Mouse (Mus musculus): ENCODE measurements around the gene Tmem235. TPM values are rescaled to one million over a fixed set of nuclear protein-coding genes. Genes with fewer than 3 reads are reported as not detected.
A peak's percentile ranks its signal among the peaks of the same experiment; 100 is the strongest.
"Not testable (repeated sequence)": the region's sequence is repeated elsewhere in the genome, so short reads cannot be mapped to it uniquely, and the experiment has no call there.

The Tmem235 gene
- polyA plus RNA-seq, 1 experiment from 2014 or later = not detected

DNA sequence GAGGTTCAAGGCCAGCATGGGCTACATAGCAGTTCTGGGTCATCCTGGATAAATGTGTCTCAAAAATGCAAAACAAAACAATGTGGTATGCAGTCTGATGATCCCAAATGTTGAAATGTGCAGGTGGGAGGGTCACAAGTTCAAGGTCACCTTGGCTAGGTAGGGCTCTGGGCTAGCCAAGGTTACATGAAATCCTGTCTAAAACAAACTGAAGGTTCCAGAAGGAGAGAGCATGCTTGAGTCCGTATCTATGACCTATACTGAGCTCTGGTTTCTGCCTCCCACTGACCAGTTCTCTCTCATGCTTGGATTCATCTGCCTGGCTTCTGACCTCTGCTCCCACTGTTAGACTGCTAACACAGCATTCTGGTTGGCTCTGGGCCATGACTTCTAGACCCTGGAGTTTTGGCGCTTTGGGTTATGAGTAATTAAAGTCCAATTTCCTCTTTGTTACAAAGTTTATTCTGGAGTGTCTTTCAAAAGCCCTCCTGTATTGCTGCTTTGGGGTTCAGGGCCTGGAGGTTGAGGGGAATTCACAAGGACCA, 30.8 kb upstream of the Tmem235 start:
- Histone ChIP-seq H3K36me3 (replicated peaks; ENCODE audit: control insufficient read depth, insufficient read depth) (no peaks in the 10 kb centered on the region), H3K27ac (no peak overlapping the region), H3K9me3 (ENCODE audit: control insufficient read depth, low read length) (no peaks in the 10 kb centered on the region), H3K27me3 (ENCODE audit: control insufficient read depth, insufficient read depth, low read length) (no peaks in the 10 kb centered on the region), H3K4me3 (replicated peaks; ENCODE audit: low read length) (no peak overlapping the region), H3K9ac (no peak overlapping the region), H3K4me2 (replicated peaks) (no peak overlapping the region), H3K4me1 (replicated peaks; ENCODE audit: control insufficient read depth, insufficient read depth, low read length) (peaks cover 23% of the 10 kb centered on the region)
- WGBS = 71% methylated on average over 2 of the region's 2 CpGs
- no peak for DNase-seq (ENCODE audit: low spot score)
- ATAC-seq (ENCODE audit: low FRiP score) = no peak

- H3K4me2 ChIP-seq (replicated peaks) = no peak overlapping the region
- H3K36me3 ChIP-seq (replicated peaks; ENCODE audit: control insufficient read depth, insufficient read depth) = no peaks in the 10 kb centered on the region
- no peak overlapping the region for H3K27ac ChIP-seq
- peaks cover 19% of the 10 kb centered on the region for H3K4me1 ChIP-seq (replicated peaks; ENCODE audit: control insufficient read depth, insufficient read depth, low read length)
- WGBS = 74% methylated on average over 9 of the region's 9 CpGs
- H3K27me3 ChIP-seq (ENCODE audit: control insufficient read depth, insufficient read depth, low read length) = no peaks in the 10 kb centered on the region
- H3K9ac ChIP-seq = no peak overlapping the region
- DNase-seq (ENCODE audit: low spot score) (no peak), ATAC-seq (ENCODE audit: low FRiP score) (no peak)
- H3K9me3 ChIP-seq (ENCODE audit: control insufficient read depth, low read length) = no peaks in the 10 kb centered on the region
- H3K4me3 ChIP-seq (replicated peaks; ENCODE audit: low read length) = no peak overlapping the region
These were observed 30.2 kb upstream of the Tmem235 start for GRCm38 (mm10) chr11:117830401-117830800.

DNA sequence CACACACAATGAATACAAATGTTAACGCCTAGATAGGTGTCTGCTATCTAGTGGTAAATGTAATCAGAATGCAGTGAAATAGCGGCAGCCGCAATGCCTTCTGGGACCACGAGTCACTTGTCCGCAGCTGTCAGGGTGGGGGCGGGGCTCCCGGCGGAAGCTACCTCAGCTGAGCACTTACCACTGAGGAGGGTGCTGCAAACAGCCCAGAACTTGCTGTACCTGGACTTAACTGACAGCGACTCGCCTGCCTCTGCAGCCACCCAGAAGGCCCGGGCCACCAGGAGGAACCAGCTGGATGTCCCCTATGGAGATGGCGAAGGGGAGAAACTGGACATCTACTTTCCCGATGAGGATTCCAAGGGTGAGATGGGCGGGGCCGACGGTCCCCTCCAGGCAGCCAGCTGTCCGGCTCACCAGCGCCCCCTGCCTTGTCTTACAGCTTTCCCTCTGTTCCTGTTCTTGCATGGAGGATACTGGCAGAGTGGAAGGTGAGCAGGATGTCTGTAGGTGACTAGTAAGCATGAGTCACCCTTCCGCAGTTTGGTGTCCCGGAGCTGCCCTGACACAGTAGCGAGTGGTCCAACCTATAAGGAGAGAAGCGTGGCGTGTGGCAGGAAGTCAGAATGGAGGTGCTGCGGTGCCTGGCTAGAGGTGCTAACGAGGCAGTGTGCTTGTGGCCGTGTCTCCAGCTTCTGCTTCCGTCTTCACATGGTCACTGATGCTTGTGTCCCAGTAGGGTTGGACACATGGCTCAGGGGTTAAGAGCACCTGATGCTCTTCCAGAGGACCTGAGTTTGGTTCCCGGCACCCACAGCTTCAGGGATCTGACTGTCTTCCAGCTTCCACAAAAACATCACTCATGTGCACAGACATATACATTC, 28.2 kb upstream of the Tmem235 start:
- H3K4me3 ChIP-seq (replicated peaks; ENCODE audit: low read length) = peak overlapping the region; percentile 30
- H3K27ac ChIP-seq = 0 out of 2 replicates have a peak overlapping the region, but pooled peaks have one; percentile 12
- no peaks in the 10 kb centered on the region for H3K27me3 ChIP-seq (ENCODE audit: control insufficient read depth, insufficient read depth, low read length)
- no peaks in the 10 kb centered on the region for H3K9me3 ChIP-seq (ENCODE audit: control insufficient read depth, low read length)
- DNase-seq (ENCODE audit: low spot score) (peak; percentile 68), ATAC-seq (ENCODE audit: low FRiP score) (peak; percentile 74; the same call in 1 of the 2 replicates)
- H3K4me1 ChIP-seq (replicated peaks; ENCODE audit: control insufficient read depth, insufficient read depth, low read length) = peaks cover 8% of the 10 kb centered on the region
- H3K4me2 ChIP-seq (replicated peaks) = peak overlapping the region; percentile 51
- H3K36me3 ChIP-seq (replicated peaks; ENCODE audit: control insufficient read depth, insufficient read depth) = no peaks in the 10 kb centered on the region
- WGBS = 17% methylated on average over 28 of the region's 28 CpGs
- peak overlapping the region; percentile 26; the same call in 1 of the 2 replicates for H3K9ac ChIP-seq

DNA sequence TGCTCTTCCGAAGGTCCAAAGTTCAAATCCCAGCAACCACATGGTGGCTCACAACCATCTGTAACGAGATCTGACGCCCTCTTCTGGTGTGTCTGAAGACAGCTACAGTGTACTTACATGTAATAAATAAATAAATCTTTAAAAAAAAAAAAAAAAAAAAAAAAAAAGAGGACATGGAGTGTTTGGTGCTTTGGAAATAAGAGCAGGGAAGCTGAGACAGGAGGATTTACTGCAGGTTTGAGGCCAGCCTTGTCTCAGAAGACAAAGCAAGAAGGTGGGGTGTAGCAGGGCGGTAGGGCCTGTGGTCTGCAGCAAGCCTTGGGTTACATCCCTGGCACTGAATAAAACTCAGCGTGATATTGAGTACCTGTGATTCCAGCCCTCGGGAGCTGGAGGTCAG, 27.0 kb upstream of the Tmem235 start:
- 93% methylated on average over 4 of the region's 6 CpGs for WGBS
- not testable (repeated sequence) for H3K27ac ChIP-seq; ATAC-seq (ENCODE audit: low FRiP score); H3K27me3 ChIP-seq (ENCODE audit: control insufficient read depth, insufficient read depth, low read length); DNase-seq (ENCODE audit: low spot score); H3K4me1 ChIP-seq (replicated peaks; ENCODE audit: control insufficient read depth, insufficient read depth, low read length); H3K36me3 ChIP-seq (replicated peaks; ENCODE audit: control insufficient read depth, insufficient read depth); H3K4me3 ChIP-seq (replicated peaks; ENCODE audit: low read length); H3K9ac ChIP-seq; H3K4me2 ChIP-seq (replicated peaks); H3K9me3 ChIP-seq (ENCODE audit: control insufficient read depth, low read length)

DNA sequence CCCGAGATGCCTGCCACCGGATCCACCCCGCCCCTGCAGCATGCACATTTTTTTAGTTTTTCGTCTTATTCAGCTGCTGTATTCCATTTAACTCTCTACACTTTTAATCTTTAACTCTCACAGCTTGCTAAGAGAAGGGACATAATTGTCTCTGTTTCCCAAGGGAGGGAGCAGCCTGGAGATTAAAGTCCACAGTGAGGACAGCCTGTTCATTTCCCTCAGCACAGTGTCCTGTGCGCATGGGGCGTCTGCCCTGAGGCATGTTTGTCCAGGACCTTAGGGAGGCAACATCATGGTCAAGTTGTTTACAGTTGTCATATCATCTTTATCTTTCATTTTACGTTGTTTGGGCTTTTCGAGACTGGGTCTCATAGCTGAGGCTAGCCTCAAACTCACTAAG, 26.5 kb upstream of the Tmem235 start:
- Histone ChIP-seq H3K27ac (no peak overlapping the region), H3K36me3 (replicated peaks; ENCODE audit: control insufficient read depth, insufficient read depth) (no peaks in the 10 kb centered on the region), H3K4me2 (replicated peaks) (no peak overlapping the region), H3K27me3 (ENCODE audit: control insufficient read depth, insufficient read depth, low read length) (no peaks in the 10 kb centered on the region), H3K9me3 (ENCODE audit: control insufficient read depth, low read length) (no peaks in the 10 kb centered on the region), H3K4me3 (replicated peaks; ENCODE audit: low read length) (no peak overlapping the region), H3K4me1 (replicated peaks; ENCODE audit: control insufficient read depth, insufficient read depth, low read length) (peaks cover 4% of the 10 kb centered on the region; the same call in 1 of the 2 replicates), H3K9ac (no peak overlapping the region)
- ATAC-seq (ENCODE audit: low FRiP score) (no peak), DNase-seq (ENCODE audit: low spot score) (no peak)
- 93% methylated on average over 8 of the region's 8 CpGs for WGBS

DNA sequence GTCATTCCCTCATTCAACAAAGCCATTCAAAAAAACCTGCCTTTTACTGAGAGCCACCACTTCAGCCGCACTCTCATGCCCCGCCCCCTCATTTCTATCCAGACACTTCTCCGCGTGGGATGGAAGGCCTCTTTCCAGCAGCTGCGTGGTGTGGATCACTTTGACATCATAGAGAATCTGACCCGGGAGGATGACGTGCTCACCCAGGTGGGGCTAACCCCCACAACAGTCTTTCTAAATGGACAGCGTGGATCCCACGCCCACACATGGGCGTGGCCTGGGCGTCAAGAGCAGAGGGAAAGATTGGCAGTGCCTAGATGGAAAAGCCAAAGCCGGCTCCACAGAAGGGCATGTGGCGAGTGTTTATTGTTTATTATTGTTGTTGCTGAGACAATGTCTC, 24.2 kb upstream of the Tmem235 start:
- ATAC-seq (ENCODE audit: low FRiP score) = no peak
- Histone ChIP-seq H3K36me3 (replicated peaks; ENCODE audit: control insufficient read depth, insufficient read depth) (no peaks in the 10 kb centered on the region), H3K4me1 (replicated peaks; ENCODE audit: control insufficient read depth, insufficient read depth, low read length) (no peaks in the 10 kb centered on the region), H3K27ac (no peak overlapping the region), H3K4me2 (replicated peaks) (peak overlapping the region; percentile 35), H3K4me3 (replicated peaks; ENCODE audit: low read length) (no peak overlapping the region), H3K9me3 (ENCODE audit: control insufficient read depth, low read length) (no peaks in the 10 kb centered on the region), H3K27me3 (ENCODE audit: control insufficient read depth, insufficient read depth, low read length) (no peaks in the 10 kb centered on the region), H3K9ac (no peak overlapping the region)
- 24% methylated on average over 13 of the region's 13 CpGs for WGBS
- DNase-seq (ENCODE audit: low spot score) = no peak

DNA sequence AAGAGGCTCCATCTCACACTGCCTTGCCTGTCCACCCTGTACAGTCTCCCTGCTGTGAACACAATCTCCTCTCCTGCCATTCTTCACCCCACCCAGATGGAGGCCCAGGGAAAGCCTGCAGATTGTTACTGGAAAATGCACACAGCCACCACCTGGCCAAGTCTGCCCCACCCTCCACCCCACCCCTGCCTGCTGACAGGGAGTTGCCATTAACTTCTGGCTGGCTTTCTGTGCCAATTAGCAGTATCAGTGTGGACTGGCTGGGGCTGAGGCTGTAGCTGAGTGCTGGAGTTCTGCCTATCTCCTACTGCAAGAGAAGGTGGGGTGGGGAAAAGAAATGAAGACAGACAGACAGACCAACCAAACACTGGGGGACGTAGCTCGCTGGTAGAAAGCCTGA, 22.0 kb upstream of the Tmem235 start:
- H3K9me3 ChIP-seq (ENCODE audit: control insufficient read depth, low read length) = no peaks in the 10 kb centered on the region
- ATAC-seq (ENCODE audit: low FRiP score) (no peak), DNase-seq (ENCODE audit: low spot score) (no peak)
- H3K4me3 ChIP-seq (replicated peaks; ENCODE audit: low read length) = no peak overlapping the region
- no peaks in the 10 kb centered on the region for H3K27me3 ChIP-seq (ENCODE audit: control insufficient read depth, insufficient read depth, low read length)
- H3K36me3 ChIP-seq (replicated peaks; ENCODE audit: control insufficient read depth, insufficient read depth) = no peaks in the 10 kb centered on the region
- H3K4me2 ChIP-seq (replicated peaks) = no peak overlapping the region
- 65% methylated on average over 2 of the region's 2 CpGs for WGBS
- H3K4me1 ChIP-seq (replicated peaks; ENCODE audit: control insufficient read depth, insufficient read depth, low read length) = no peaks in the 10 kb centered on the region
- no peak overlapping the region for H3K9ac ChIP-seq
- H3K27ac ChIP-seq = no peak overlapping the region

DNA sequence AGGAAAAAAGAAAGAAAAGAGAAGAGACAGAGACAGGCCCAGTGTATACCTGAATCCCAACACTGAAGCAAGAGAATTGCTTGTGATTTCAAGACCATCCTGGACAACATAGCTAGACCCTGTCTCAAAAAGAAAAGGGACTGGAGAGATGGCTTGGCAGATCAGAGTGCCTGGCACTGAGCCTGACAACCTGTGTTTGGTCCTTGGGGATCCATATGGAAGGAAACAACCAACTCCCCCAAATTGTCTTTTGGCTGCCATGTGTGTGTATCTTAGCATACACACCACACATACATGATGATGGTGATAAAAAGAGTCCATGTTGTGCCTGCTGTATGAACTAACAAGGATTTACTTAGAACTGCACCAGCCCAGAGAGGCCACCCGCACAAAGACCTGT, 21.5 kb upstream of the Tmem235 start:
- Histone ChIP-seq H3K4me2 (replicated peaks) (no peak overlapping the region), H3K9ac (no peak overlapping the region), H3K4me1 (replicated peaks; ENCODE audit: control insufficient read depth, insufficient read depth, low read length) (no peaks in the 10 kb centered on the region), H3K27ac (no peak overlapping the region), H3K27me3 (ENCODE audit: control insufficient read depth, insufficient read depth, low read length) (no peaks in the 10 kb centered on the region), H3K4me3 (replicated peaks; ENCODE audit: low read length) (no peak overlapping the region), H3K9me3 (ENCODE audit: control insufficient read depth, low read length) (no peaks in the 10 kb centered on the region), H3K36me3 (replicated peaks; ENCODE audit: control insufficient read depth, insufficient read depth) (no peaks in the 10 kb centered on the region)
- WGBS = 94% methylated on average over 1 of the region's 1 CpGs
- DNase-seq (ENCODE audit: low spot score) = no peak
- ATAC-seq (ENCODE audit: low FRiP score) = no peak

DNA sequence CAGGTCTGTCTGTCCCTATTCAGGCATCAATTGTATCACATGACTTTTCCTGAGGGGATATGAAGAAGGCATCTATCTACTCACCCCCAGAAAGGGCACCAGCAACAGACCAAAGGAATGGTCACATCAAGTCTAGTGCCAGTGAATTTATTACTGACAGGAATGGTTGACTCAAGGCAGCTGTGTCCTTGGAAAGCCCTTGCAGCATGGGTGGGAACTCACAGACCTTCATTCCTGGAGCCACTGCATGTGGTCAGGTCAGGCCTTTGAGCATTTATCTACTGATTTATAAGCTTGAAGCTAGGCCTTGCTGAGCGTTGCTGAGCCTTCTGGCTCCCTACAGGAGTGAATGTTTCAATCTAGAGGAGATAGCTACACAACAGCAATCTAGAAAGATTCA, 19.6 kb upstream of the Tmem235 start:
- Histone ChIP-seq H3K27me3 (ENCODE audit: control insufficient read depth, insufficient read depth, low read length) (no peaks in the 10 kb centered on the region), H3K9ac (no peak overlapping the region), H3K36me3 (replicated peaks; ENCODE audit: control insufficient read depth, insufficient read depth) (no peaks in the 10 kb centered on the region), H3K27ac (no peak overlapping the region), H3K9me3 (ENCODE audit: control insufficient read depth, low read length) (no peaks in the 10 kb centered on the region), H3K4me3 (replicated peaks; ENCODE audit: low read length) (no peak overlapping the region), H3K4me2 (replicated peaks) (no peak overlapping the region), H3K4me1 (replicated peaks; ENCODE audit: control insufficient read depth, insufficient read depth, low read length) (no peaks in the 10 kb centered on the region)
- ATAC-seq (ENCODE audit: low FRiP score) (no peak), DNase-seq (ENCODE audit: low spot score) (no peak)
- 84% methylated on average over 1 of the region's 1 CpGs for WGBS

All from hindbrain, embryonic 14.5 days (tissue).